Mouse (Mus musculus): ENCODE measurements around the gene Alkbh4. TPM values are rescaled to one million over a fixed set of nuclear protein-coding genes. Genes with fewer than 3 reads are reported as not detected.

Alkbh4 gene
- 11.5 and 18.1 TPM in 2 replicates for polyA plus RNA-seq (2012; rRNA removed; ENCODE audit: low replicate concordance)

DNA sequence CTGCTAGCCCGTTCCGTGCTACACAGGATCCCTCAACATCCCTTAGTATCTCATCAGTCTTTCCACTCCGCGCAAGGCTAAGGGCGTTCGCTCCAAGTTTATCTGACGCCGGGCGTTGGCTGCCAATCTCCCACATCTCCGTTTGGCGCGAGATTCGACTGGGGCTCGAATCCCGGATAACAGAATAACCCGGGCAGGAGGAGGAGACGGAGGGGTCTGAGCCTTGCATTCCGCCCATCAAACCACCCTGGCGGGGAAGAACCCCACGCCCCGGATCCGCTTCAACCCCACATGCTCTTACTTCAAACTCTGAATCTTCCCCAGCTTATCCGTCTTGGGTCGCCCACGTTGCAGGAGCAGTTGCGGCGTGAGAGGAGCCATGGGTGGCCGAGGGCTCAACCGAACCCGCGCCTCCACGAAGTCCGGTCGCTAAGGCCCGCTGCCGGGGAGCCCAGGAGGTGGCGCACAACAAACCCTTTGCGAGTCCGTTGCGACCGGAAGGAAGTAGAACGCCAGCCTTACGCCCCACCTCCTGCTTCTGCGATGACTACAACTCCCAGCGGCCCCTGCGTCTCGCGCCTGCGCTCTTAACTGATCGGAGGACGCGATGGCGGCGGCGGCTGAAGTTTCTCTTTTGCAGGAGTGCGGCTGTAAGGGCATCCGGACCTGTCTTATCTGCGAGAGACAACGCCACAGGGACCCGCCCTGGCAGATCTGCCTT lies at the start of gene Alkbh4, which contains the start of gene Lrwd1:
Alkbh4 (plus strand) TSS at position 576 of the 721 bp plus-strand sequence.
Lrwd1 (minus strand) TSS at position 504 of the 721 bp plus-strand sequence.

DNA sequence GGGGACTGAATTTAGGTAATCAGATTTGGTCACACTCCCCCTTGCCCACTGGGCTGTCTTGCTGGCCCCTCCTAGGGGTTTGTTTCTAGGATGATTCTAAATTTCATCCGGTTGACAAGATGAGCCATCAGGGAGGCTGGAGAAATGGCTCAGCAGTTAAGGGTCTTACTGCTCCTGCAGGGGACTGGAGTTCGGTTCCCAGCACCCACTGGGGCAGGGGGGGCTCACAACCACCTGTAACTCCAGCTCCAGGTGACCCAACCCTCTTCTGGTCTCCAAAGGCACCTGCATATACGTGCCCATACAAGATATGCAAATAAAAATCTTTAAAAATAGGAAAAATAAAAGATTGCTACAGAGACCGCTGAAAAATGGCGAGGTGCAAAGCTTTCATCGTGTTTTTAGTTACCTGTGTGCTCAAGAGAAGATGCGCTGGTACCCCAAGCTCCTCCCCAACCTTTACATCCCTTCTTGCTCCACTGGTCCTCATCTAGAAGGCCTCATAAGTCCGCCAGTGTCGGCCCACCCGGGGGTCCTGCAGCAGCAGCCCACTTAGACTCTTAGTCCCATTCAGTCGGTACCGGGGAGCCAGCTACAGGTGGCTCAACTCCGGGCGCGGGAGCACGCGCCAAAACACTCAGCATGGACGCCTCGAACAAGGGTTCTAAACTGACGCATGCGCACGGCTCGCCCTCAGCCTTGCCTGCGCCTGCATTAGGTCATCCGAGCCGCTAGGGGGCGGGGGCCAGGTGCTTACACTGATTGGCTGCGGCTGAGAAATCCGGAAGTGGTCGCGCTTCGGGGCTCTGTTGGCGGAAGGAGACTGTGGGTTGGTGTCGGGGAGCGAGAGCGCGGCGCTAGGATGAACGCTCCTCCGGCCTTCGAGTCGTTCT lies 19.8 kb upstream of the Alkbh4 start, which contains the start of gene Polr2j:
Polr2j (plus strand) TSS at position 741 of the 893 bp plus-strand sequence.

GRCm38 (mm10) chr5:136170512-136171362 lies 34.8 kb downstream of the Alkbh4 start, which contains the start of gene Orai2:
Orai2 (minus strand) TSS chr5:136170713.

Other genes with a start within 250 kb of the Alkbh4 start
- gene Hspb1, start 248.2 kb upstream of the Alkbh4 start, polyA plus RNA-seq (2012; rRNA removed; ENCODE audit: low replicate concordance), result 312 and 339 TPM in 2 replicates
- gene Ywhag, start 201.5 kb upstream of the Alkbh4 start, polyA plus RNA-seq (2012; rRNA removed; ENCODE audit: low replicate concordance), result 197 and 345 TPM in 2 replicates
- gene Ssc4d, start 161.6 kb upstream of the Alkbh4 start, polyA plus RNA-seq (2012; rRNA removed; ENCODE audit: low replicate concordance), result 7.2 and 11.4 TPM in 2 replicates
- 0.09 TPM in 1 of 2 replicates, not detected in the other for gene Zp3, start 156.0 kb upstream of the Alkbh4 start, polyA plus RNA-seq (2012; rRNA removed; ENCODE audit: low replicate concordance)
- 44.7 and 67.3 TPM in 2 replicates for gene Dtx2, start 141.3 kb upstream of the Alkbh4 start, polyA plus RNA-seq (2012; rRNA removed; ENCODE audit: low replicate concordance)
- gene Upk3b, start 97.7 kb upstream of the Alkbh4 start, polyA plus RNA-seq (2012; rRNA removed; ENCODE audit: low replicate concordance), result 28.6 and 62.8 TPM in 2 replicates
- 4.1 TPM in 1 of 2 replicates, not detected in the other for gene Upk3bl, start 81.7 kb upstream of the Alkbh4 start, polyA plus RNA-seq (2012; rRNA removed; ENCODE audit: low replicate concordance)
- 18.1 and 35.3 TPM in 2 replicates for gene Rasa4, start 52.2 kb upstream of the Alkbh4 start, polyA plus RNA-seq (2012; rRNA removed; ENCODE audit: low replicate concordance)
- 82.5 and 100 TPM in 2 replicates for gene Polr2j, start 19.5 kb upstream of the Alkbh4 start, polyA plus RNA-seq (2012; rRNA removed; ENCODE audit: low replicate concordance)
- gene Lrwd1, start 72 bp upstream of the Alkbh4 start, polyA plus RNA-seq (2012; rRNA removed; ENCODE audit: low replicate concordance), result 22.4 and 40.0 TPM in 2 replicates
- gene Orai2, start 34.6 kb downstream of the Alkbh4 start, polyA plus RNA-seq (2012; rRNA removed; ENCODE audit: low replicate concordance), result 9.4 and 23.4 TPM in 2 replicates
- gene Prkrip1, start 62.8 kb downstream of the Alkbh4 start, polyA plus RNA-seq (2012; rRNA removed; ENCODE audit: low replicate concordance), result 10.8 and 17.4 TPM in 2 replicates
- 52.7 and 69.5 TPM in 2 replicates for gene Sh2b2, start 110.4 kb downstream of the Alkbh4 start, polyA plus RNA-seq (2012; rRNA removed; ENCODE audit: low replicate concordance)